Mouse (Mus musculus) stomach, postnatal 0 days (tissue): ENCODE results near the gene Gm10570. TPM values are rescaled to one million over a fixed set of nuclear protein-coding genes. Genes with fewer than 3 reads are reported as not detected.

Experiments used
- ATAC-seq: fragments of 200-750 bp; cut with Nextera tagmentation; 2 replicates; pipeline ENCODE4 v1.8.0; 2017; ENCODE audit not compliant: low FRiP score, low TSS enrichment
- DNase-seq: peaks from one replicate; pipeline ENCODE4 v3.0.0-alpha.2; 2016; ENCODE audit warnings: low spot score
- H3K27ac ChIP-seq: fragments of 300-500 bp; sonication (generic); replicated peaks from 2 replicates; pipeline ENCODE4 v1.5.1; 2014; ENCODE audit warnings: mild to moderate bottlenecking, control low read depth
- H3K27me3 ChIP-seq: fragments of 300-500 bp; sonication (generic); 2 replicates; pipeline ENCODE4 v1.6.1; 2014; ENCODE audit warnings: low read length; ENCODE audit not compliant: control insufficient read depth, insufficient read depth
- H3K36me3 ChIP-seq: fragments of 300-500 bp; sonication (generic); 2 replicates; pipeline ENCODE4 v1.6.1; 2014; ENCODE audit warnings: low read length, mixed read lengths; ENCODE audit not compliant: control insufficient read depth, insufficient read depth
- H3K4me1 ChIP-seq: fragments of 300-500 bp; sonication (generic); replicated peaks from 2 replicates; pipeline ENCODE4 v1.6.1; 2014; ENCODE audit warnings: antibody characterized with exemption; ENCODE audit not compliant: control insufficient read depth, insufficient read depth
- H3K4me2 ChIP-seq: fragments of 300-500 bp; sonication (generic); replicated peaks from 2 replicates; pipeline ENCODE4 v1.6.1; 2014; ENCODE audit warnings: low read depth, mild to moderate bottlenecking, control low read depth, moderate library complexity
- H3K4me3 ChIP-seq: fragments of 300-500 bp; sonication (generic); 2 replicates; pipeline ENCODE4 v1.5.1; 2014; ENCODE audit warnings: low read depth, low read length, control low read depth
- H3K9ac ChIP-seq: fragments of 300-500 bp; sonication (generic); 2 replicates; pipeline ENCODE4 v1.6.1; 2014; ENCODE audit warnings: mild to moderate bottlenecking, low read length, control low read depth, mixed read lengths
- H3K9me3 ChIP-seq: fragments of 300-500 bp; sonication (generic); 2 replicates; pipeline ENCODE4 v1.6.1; 2016; ENCODE audit warnings: low read length; ENCODE audit not compliant: control insufficient read depth
- CTCF ChIP-seq: IDR thresholded peaks from 2 replicates; pipeline ENCODE4 v1.5.1; 2016; ENCODE audit warnings: antibody characterized with exemption, low read depth, mild to moderate bottlenecking, moderate library complexity
- EP300 ChIP-seq: optimal IDR thresholded peaks from 2 replicates; pipeline ENCODE3; 2016; ENCODE audit warnings: antibody characterized with exemption
- WGBS: fragments of 180-500 bp; shearing (Covaris S2); extraction: QIAGEN DNeasy Blood & Tissue Kit; methylation state at CpG from one replicate; pipeline ENCODE4 v1.1.7; 2014; 5-methylcytosine and 5-hydroxymethylcytosine counted together
- polyA plus RNA-seq: library from polyadenylated mRNA; unstranded; fragments of >200 nt; fragmentation: Nextera tagmentation; extraction: Ambion mirVana; gene quantifications from 2 replicates; pipeline ENCODE4 v1.2.1, GENCODE M21; 2015

Gene Gm10570
- polyA plus RNA-seq, 1 experiment from 2014 or later, result not detected

DNA sequence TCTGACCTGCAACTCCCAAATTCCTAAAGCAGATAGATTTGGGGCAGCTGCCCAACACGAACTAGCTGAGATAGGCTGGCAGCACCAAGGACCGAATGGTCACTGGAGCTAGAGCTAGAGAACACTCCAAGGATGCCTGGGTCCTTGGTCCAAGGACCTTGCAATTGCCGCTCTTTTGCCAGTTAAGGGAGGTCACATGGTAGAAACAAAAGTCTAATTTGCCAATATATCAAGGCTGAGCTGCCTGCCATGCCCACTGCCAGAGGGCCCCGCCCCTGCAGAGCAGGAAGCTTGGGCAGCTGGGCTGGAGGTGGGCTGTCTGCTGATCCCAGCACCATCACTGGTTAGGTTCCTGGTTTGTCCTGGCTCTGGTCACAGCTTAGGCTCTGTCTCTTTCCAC is 5.1 kb upstream of the Gm10570 start:
- Histone ChIP-seq H3K9ac (no peak overlapping the region), H3K36me3 (peaks cover 4% of the 10 kb centered on the region; the same call in 1 of the 2 replicates), H3K4me3 (no peak overlapping the region), H3K4me2 (no peak overlapping the region), H3K4me1 (0 out of 2 replicates have a peak, but pooled peaks cover 4% of the 10 kb centered on the region), H3K27ac (no peak overlapping the region), H3K27me3 (peaks cover 3% of the 10 kb centered on the region; the same call in 1 of the 2 replicates), H3K9me3 (no peaks in the 10 kb centered on the region)
- DNase-seq (no peak), ATAC-seq (no peak)
- 89% methylated on average over 4 of the region's 4 CpGs for WGBS
- TF ChIP-seq EP300, result no peak
- TF ChIP-seq CTCF, result no peak

DNA sequence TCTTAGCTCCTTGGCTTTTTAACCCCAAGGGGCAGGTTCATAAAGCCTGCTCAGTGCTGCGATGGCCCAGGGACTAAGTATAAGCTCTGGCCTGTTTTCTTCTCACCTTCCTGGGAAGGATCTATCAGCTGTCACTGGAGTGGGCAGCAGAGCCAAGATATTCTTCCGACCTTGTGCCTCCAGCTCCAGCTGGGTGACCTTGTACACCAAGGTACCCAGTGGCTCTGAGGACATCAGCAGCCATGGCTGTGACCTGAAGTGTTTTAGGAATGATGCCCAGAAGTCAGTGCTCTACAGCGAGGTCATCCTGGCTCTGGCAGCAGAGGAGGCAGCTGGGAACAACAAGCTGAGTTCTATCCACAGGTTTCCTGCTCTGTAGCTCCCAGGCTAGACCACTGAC is 4.1 kb upstream of the Gm10570 start:
- DNase-seq (no peak), ATAC-seq (no peak)
- Histone ChIP-seq H3K9ac (no peak overlapping the region), H3K27me3 (peaks cover 3% of the 10 kb centered on the region; the same call in 1 of the 2 replicates), H3K4me1 (0 out of 2 replicates have a peak, but pooled peaks cover 4% of the 10 kb centered on the region), H3K9me3 (no peaks in the 10 kb centered on the region), H3K27ac (no peak overlapping the region), H3K36me3 (peaks cover 4% of the 10 kb centered on the region; the same call in 1 of the 2 replicates), H3K4me3 (no peak overlapping the region), H3K4me2 (no peak overlapping the region)
- TF ChIP-seq EP300 (no peak), CTCF (no peak)
- 89% methylated on average over 3 of the region's 3 CpGs for WGBS

DNA sequence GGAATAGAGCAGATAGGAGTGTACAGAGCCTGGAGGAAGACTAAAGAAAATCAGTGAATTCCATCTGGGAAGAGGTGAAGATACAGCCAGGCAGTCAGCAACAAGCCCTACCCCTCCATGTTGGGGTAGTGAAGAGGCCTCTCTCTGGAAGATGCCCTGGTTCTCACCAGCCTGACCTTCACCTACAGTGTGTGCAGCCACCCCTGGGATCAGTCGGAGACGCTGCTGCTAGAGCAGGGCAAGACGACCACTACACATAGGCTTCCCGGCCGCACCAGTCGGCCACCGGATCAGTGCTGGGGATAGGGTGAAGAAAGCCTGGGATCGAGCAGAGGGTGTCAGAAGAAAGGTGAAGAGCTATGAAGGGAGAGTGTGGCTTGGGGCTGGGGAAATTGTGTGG is 780 bp upstream of the Gm10570 start:
- Histone ChIP-seq H3K4me1 (0 out of 2 replicates have a peak, but pooled peaks cover 4% of the 10 kb centered on the region), H3K4me2 (peak overlapping the region; percentile 86), H3K9me3 (no peaks in the 10 kb centered on the region), H3K27ac (no peak overlapping the region), H3K4me3 (peak overlapping the region; percentile 49; the same call in 1 of the 2 replicates), H3K27me3 (peaks cover 3% of the 10 kb centered on the region; the same call in 1 of the 2 replicates), H3K9ac (no peak overlapping the region), H3K36me3 (no peaks in the 10 kb centered on the region)
- WGBS, result 59% methylated on average over 8 of the region's 8 CpGs
- ATAC-seq, result no peak
- no peak for DNase-seq
- TF ChIP-seq EP300, result no peak
- TF ChIP-seq CTCF, result no peak

DNA sequence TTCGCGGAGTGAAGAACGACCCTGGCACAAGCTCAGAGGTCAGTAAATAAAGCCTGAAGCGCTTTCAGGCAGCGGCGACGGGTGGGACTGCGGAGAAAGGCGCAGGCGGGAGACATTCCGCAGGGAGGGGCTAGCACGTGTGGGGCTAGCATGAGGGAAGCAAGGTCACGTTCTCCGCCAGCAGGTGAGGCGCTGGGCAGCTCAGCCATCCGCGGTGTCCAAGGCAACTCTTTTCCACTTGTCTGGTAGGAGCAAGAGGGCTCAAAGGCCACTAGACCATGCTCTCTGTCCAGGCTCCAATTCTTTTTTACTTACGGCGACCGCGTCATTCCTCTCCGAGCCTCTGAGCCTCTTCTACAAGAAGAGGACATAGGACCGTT is 633 bp downstream of the Gm10570 start:
- Histone ChIP-seq H3K9ac (no peak overlapping the region), H3K27me3 (peaks cover 3% of the 10 kb centered on the region; the same call in 1 of the 2 replicates), H3K36me3 (no peaks in the 10 kb centered on the region), H3K27ac (0 out of 2 replicates have a peak overlapping the region, but pooled peaks have one; percentile 35), H3K4me2 (peak overlapping the region; percentile 86), H3K9me3 (no peaks in the 10 kb centered on the region), H3K4me3 (peak overlapping the region; percentile 49), H3K4me1 (0 out of 2 replicates have a peak, but pooled peaks cover 4% of the 10 kb centered on the region)
- peak; percentile 82 for DNase-seq
- peak; percentile 67 for ATAC-seq
- WGBS, result 1% methylated on average over 23 of the region's 23 CpGs
- TF ChIP-seq EP300 (no peak), CTCF (0 out of 2 replicates have a peak, but pooled peaks have one; percentile 27)

DNA sequence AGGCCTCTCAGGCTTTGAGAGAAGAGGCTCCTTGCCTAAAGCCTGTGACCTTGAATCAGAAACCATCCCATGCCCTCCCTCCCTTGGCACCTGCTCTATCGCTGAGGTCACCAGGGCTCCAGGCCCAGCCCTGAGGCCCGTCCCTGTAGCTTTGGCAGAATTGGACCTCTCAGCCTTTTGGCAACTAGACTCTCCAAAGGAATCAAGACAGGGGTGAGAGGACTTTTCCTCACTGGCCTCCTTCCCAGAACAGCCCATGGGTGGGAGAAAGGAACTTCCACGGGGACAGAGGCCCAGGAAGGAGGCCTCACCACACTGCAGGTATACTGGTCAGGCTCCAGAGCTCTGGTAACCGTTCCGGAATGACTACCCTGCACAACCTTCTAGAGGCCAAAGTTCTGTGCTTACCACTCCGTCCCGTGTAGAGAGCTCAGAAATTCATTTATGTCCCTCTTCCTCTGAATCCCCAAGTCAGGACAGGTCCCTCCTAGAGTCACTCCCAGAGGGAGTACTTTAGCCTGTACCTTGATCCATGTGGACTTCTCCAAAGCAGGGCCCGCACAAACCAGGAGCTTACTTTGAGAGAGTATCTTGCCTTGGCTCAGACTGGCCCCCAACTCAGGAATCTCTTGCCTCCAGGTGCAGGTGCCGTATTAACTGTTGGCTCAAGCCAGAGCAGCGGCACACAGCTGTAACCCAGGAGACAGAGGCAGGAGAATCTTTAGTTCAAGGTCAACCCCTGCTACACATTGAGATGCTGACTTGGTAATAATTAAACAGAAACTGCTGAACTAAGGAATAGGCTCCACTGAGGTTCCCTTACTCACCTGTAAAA is 1.5 kb downstream of the Gm10570 start:
- Histone ChIP-seq H3K9me3 (no peaks in the 10 kb centered on the region), H3K4me1 (0 out of 2 replicates have a peak, but pooled peaks cover 4% of the 10 kb centered on the region), H3K9ac (no peak overlapping the region), H3K4me2 (no peak overlapping the region), H3K36me3 (no peaks in the 10 kb centered on the region), H3K27ac (no peak overlapping the region), H3K27me3 (peaks cover 3% of the 10 kb centered on the region; the same call in 1 of the 2 replicates), H3K4me3 (no peak overlapping the region)
- TF ChIP-seq EP300 (no peak), CTCF (no peak)
- no peak for DNase-seq
- ATAC-seq, result no peak
- 74% methylated on average over 10 of the region's 10 CpGs for WGBS

DNA sequence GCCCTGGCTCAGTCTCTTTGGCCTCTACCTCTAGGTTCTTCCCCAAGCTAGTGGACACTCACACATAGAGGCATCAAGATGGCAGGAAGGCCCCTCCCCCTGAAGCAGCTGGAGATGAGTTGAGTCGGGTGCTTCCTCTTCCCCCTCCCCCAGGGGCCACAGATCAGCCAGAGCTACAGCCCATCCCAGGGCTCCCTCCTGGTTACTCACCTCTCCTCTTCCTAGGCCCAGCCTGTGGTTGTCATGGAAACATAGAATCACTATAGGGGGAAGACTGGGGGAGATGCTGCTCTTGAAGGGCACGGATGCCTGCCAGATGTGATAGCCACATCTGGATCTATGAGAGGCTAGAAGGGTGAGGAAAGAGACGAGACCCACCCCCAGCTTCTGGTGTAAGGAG is 3.7 kb downstream of the Gm10570 start:
- H3K4me2 ChIP-seq, result no peak overlapping the region
- H3K9ac ChIP-seq, result no peak overlapping the region
- H3K9me3 ChIP-seq, result no peaks in the 10 kb centered on the region
- H3K36me3 ChIP-seq, result no peaks in the 10 kb centered on the region
- no peak for TF ChIP-seq CTCF
- TF ChIP-seq EP300, result no peak
- H3K4me3 ChIP-seq, result no peak overlapping the region
- H3K27me3 ChIP-seq, result peaks cover 3% of the 10 kb centered on the region; the same call in 1 of the 2 replicates
- ATAC-seq (no peak), DNase-seq (no peak)
- 48% methylated on average over 3 of the region's 3 CpGs for WGBS
- no peak overlapping the region for H3K27ac ChIP-seq
- 0 out of 2 replicates have a peak, but pooled peaks cover 4% of the 10 kb centered on the region for H3K4me1 ChIP-seq
